Mouse (Mus musculus): ENCODE data around the gene Kif26b.

Gene Kif26b

DNA sequence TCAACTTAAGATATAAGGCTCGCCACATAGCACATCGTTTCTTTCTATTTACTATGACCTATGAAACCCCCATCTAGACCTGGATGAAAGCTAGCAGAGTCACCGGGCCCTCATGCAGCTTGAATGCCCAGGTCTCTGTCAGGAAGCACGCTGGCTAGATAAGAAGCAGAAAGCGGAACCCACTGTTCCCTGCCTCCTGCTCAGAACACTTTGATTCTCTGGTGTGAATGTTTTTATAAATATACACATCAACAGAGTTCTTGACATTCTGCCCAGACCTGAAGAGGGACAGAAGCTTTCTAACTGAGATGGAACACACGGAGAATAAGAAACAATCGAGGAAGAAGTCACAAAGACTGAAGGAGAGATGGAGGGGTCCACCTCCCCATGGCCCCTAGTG, 311.4 kb downstream of the Kif26b start:
- DNase-seq (ENCODE audit: extremely low spot score) = no peak

DNA sequence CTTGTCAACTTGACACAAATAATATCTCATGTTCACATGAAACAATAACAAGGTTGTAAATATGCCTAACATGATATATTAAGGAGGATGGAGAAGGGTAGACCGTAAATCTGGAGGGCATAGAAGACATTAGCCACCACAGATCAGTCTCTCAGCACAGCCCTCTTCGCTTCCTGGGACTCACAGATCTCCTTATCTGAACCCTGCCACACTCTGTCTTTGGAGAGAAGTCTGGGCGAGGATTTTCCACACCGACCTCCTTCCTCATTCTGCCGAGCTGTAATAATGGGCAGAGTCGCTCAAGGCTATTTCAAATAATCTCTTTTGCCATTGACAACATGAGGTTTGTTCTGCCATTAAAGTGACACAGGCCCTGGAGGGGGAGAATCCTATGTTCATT, 315.9 kb downstream of the Kif26b start:
- no peak for DNase-seq (ENCODE audit: extremely low spot score)

DNA sequence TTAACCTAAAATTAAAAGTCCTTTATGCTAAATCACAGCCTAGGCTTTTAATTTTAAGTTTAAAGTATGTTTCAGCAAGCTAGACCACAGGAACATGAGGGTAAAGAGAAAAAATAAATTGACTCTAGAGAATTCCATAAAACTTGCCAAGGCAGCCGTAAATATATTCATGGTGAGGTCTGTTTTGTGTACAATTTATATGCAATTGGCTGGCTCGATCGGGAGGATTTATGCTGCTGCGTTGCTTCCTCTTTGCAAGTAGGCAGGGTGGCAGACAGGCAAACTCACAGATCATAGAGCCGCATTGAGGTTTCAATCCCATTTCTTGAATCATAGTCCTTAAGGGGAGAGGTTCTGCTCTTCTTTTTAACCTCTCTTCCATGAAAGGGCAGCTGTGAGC, 318.6 kb downstream of the Kif26b start:
- DNase-seq (ENCODE audit: extremely low spot score) = no peak

DNA sequence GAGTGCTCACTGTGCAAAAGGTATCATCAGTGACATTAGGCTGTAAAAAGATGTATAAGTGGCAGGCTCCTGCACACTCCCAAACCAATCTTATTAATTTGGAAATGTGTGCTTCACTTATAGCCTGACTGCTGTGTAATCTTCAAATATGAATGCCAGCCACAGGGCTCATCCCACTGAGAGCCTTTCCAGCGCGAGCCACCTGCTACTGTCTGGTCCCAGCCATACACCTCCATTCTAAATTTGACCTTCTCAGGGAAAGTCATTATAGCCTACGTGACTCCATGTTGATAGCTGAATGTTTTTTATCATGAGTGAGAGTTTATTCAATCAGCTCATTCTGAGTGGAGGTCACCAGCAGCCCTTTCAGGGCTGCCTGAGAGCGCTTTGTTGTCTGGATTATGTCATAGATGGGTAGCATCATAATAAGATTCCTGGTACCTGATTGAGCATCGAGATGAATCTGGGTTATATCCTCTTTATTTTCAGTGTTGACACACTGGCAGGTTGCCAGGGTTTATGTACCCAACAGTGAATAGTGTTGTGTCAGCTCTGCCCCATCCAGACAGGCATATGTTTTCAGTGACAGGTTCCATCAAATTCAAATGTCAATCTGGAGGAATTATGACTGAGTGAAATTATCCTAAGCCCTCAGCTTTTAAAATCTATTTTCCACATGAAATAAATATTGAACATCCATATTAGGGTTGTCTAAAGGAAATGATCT, 319.6 kb downstream of the Kif26b start:
- DNase-seq (ENCODE audit: extremely low spot score) = no peak

DNA sequence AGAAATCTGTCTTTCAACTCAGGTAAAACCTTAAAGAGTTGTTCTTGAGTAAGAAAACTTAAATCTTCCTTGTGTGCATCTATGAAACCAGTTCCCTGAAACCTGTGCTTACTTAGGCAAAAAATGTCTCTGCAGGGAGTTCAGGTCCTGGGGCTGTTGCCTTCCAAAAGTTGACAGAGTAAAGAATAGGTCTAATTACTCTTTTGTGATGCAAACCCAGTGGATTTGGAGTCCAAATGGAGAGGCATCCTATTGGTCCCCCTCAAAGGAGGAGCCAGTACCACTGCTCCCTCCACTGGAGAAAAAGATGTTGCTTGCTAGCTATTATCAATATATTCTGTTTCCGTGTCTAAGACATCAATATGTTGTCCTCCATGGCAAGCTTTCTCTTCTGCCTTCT, 321.6 kb downstream of the Kif26b start:
- DNase-seq (ENCODE audit: extremely low spot score) = no peak

DNA sequence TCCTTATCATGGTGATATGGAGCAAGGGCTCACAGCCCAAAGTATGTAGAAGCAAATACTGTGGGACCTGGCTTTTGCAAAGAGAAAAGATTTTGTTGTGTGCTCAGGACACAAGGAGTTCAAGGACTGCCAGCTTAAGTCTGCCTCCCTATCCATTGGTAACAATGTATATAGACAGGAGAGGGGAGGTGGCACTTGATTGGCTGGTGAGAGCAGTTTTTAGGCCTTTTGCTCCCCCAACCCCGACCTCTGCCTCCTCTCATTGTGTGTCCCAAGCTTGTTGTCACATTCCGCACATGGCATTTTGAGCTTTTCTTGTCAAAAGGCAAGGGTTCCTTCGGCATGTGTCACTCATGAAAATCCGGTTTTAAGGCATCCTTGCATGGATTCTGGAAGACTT, 326.0 kb downstream of the Kif26b start:
- DNase-seq (ENCODE audit: extremely low spot score) = no peak

DNA sequence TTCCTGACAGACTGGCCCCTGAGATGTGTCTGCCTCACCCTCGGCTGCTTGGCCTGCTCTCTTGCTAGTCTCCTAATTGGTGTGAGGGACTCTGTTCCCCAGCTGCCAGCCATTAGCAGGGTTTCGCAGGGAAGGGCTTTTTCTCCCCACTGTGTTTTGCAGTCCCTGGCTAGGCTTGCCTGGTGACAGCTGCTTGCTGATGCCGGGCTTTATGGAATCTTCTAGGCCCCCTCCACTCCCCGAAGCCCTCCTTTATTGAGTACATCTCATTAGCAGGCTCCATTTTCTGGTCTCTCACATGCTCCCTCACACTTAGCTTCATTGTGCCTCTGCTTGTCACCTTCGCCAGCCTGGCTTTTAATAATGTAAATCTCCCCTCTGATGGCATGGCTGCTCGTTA, 327.0 kb downstream of the Kif26b start:
- no peak for DNase-seq (ENCODE audit: extremely low spot score)

DNA sequence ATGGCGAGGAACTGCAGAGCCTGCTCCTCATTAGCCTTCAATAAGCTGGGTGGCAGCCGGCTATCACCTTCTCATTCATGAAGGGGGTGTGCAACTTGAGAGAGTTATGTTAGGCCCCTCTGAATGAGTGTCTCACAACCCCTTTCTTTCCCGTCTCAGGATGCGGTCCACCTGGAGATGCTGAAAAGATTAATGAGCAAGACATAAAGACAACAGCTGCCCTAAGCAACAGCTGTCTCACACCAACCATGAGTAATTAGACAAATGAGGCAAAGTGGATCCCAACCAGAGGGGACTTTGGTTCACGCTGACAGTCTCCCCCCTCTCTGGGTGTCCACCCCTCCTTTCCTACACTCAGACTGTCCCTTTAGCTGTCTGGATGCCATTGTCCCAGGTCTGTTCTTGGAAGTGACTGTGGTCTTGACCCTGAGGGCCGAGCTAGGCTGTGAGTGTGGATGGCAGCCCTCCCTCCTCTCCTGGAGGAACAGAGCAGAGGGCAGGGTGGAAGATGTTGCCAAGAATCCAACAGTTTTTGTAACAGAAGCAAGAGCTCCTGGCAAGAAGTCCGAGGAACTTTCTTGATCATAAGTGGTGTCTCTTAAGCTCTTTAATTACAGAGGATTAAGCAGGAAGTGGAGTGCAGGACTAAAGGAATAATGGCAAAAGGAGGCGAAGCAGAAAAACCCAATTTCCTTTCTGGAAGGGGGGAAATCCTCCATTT, 331.9 kb downstream of the Kif26b start:
- no peak for DNase-seq (ENCODE audit: extremely low spot score)

DNA sequence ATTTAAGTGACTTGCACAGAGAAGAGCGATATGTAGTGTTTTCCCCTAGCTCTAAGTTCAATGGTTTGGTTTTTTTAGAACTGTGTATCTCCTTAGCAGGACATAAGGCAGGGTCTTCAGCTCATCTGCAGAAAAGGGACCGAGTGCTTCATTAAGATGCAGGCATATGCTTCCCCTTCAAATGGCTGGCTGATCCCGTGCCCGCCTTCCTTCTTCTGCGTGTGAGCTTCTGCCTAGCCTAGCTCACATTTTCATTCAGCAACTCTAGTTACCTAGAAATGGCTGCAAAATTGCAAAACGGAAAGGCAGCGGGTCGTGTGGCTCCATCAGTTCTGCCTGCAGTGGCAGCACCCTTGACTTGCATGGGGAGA, 332.5 kb downstream of the Kif26b start:
- no peak for DNase-seq (ENCODE audit: extremely low spot score)

DNA sequence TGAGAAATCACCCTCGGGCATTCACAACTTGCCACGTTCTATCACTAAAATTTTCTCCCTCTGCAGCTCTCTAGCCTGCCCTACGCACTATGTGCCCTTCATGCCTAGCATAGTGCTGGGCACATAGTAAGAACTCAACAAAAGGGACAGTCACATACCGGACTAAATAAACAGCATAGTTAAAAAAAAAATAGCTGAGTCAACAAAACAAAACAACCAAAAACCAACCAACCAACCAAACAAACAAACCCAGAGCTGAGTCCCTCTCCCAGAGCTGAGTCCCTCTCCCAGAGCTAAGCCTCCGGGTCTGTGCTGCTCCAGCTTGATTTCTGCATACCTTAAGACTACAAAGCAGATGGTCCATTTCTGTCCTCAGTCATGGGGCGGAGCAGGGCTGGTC, 334.8 kb downstream of the Kif26b start:
- DNase-seq (ENCODE audit: extremely low spot score) = no peak

DNA sequence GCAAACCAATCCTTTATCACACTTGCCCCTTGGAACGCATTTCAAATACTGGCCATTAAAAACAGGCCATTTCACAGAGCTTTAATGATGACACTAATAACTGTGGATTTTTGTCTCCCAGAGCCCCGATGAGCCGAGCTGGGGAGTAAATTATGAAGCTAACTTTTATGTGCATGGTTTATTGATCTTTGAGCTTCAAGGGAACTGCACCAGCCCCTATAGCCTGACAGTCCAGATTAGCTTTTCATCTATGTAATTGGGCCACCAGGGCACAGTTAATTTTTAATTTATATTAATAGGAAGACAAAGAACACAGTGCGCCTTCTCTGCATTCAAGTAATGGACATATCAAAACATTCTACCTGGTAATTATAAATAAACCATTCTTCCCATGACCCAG, 335.4 kb downstream of the Kif26b start:
- no peak for DNase-seq (ENCODE audit: extremely low spot score)

DNA sequence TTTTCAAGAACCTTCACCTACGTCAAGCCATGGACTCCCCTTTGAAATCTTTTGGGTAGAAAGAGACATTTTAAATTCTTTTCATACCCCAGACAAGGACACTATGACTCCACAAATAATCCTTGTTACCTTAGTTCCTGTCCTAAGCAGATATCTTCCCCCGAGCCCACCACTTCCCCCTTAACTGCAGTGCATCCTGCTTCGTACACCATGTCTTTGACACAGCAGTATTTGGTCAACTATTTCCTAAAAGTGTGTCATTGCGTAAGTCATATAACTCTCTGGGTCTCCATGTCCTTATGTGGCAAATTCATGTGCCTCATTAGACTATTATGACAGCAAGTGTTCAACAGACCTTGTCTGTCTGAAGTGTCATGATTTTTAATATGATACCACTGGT, 337.8 kb downstream of the Kif26b start:
- no peak for DNase-seq (ENCODE audit: extremely low spot score)

DNA sequence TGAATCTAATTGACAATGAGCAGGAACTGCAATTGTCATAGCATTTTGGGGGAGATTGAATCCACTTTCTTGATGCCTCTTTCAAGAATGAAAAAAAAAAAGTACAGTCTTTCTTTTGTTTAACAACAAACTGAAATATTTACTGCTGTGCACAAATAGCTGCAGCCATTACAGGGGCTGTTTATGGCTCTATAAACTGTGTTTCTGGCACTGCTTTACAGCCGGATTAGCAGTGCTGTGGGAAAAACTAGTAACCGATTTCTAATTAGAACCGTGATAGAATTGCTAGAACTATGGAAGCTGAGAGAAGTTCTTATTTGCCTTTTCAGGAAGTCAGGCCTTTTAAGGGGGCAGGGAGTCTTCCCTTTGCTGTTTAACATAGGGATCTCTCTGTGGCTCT, 342.1 kb downstream of the Kif26b start:
- no peak for DNase-seq (ENCODE audit: extremely low spot score)

DNA sequence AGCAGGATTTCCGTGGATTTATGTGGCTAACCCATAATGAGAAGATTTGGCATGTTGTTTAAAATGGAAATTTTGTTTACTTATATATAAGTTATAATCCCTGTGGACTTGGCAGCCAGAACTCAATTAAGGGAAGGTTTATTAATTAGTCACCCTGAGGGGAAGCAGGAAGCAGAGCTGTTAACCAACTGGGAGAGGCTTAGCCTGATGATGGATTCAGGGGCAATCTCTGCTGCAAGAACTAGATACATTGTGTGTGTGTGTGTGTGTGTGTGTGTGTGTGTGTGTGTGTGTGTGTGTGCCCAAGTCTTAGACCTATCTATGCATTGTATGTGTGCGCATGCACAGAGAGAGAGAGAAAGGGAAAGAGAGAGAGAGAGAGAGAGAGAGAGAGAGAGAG, 348.0 kb downstream of the Kif26b start:
- DNase-seq (ENCODE audit: extremely low spot score) = no peak

DNA sequence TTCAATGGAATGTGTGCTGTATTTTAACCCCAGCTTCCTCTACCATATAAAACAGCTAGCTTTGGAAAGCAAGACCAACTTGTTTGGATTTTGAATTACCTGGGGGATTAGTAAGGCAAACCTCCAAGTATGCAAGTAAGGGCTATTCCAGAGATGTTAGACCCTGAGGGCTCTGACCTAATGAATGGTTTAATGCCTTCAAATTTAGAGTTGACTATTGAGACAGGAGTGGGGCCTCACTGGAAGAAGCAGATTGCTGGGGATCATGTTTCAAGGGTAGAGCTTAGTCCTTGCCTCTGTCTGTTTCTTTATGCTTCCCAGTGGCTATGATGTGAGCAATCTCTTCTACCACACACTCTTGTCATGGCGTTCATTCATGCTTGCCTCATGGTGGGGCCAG, 349.8 kb downstream of the Kif26b start:
- no peak for DNase-seq (ENCODE audit: extremely low spot score)

DNA sequence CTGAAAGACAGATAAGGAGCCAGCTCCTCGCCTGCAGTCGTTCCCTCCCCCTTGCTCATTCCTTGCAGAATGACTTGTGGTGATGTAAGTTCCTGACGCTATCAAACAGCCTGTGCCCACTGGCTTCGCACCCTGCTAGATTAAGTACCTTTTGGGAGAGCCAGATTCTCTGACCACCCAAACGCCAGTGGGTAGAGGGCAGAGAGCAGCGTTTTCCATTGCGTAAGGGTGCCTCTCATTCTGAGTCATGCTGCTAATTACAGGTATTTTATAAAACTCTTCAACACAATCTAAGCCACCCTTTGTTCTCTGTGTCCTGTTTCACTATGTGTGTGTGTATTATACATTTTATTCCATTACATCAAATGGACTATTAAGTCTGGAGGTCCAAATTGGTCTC, 352.0 kb downstream of the Kif26b start:
- DNase-seq (ENCODE audit: extremely low spot score) = no peak

DNA sequence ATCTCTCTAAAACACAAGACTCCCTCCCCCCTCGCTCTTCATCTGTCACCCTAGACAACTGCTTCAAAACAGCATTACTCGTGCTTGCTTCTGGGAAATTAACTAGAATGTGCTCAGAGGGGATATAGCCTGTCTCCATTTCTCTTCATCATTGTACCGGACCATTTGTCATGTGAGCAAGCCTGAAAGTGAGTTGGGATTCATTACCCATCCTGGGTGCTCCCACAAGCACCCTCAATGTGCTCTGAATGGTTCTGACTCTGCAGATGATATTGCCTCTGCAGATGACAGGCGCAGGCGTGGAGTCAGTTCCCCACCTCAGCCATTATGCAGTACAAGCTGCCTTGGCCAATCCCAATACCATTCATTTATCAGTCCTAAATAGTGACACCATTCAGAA, 357.7 kb downstream of the Kif26b start:
- no peak for DNase-seq (ENCODE audit: extremely low spot score)

DNA sequence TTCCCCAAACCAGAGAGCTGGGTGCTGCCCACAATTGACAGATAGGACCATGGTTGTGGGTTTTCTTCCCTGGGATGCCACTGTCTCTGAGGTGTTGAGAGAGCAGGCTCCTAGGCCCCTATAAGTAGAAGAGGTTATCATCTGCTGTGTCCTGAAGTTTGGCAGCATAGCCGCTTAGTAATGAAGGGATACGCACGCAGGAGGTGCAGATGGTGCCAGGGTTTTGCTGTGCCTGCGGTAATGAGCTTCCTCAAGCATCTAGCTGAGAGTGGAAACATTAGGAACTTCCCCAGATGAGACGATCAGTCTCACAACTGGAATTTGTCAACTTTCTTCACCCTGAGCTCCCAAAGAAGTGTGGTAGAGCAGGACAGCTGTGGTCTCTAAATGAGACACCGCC, 363.5 kb downstream of the Kif26b start:
- no peak for DNase-seq (ENCODE audit: extremely low spot score)

DNA sequence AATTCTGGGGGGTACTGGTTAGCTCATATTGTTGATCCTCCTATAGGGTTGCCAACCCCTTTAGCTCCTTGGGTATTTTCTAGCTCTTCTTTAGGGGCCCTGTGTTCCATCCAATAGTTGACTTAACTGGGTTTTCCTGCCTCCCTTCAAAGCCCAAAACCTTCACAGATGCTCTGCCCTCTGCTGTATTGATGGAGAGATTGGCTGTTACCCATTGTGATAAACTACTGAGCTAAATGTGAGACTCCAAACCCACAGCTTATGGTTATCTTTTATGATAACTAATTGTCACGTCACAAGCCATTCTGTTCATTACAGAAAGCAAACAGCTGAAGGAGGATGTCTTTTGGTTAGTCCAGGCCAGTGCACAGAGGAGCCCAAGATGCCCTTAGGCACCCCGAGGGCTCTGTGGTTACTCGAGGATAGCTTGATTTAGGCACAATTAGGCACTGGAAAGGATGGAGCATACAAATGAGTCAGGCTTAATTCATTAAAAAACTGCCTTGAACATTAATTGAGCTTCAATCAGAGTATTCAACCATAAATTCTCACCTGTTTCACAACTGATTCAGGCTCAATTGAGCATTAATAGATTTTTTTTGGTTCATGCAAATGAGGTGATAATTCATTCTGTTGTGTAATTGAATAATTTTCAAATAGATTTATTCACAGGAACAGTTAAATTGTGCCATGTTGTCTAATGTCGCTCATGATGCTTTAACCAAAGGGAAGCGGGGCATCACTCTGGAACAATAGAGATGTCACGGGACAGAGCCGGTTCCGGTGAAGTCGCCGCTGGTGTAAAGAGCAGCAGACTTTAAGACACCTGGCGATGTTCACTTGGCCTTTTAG, 364.5 kb downstream of the Kif26b start:
- no peak for DNase-seq (ENCODE audit: extremely low spot score)

DNA sequence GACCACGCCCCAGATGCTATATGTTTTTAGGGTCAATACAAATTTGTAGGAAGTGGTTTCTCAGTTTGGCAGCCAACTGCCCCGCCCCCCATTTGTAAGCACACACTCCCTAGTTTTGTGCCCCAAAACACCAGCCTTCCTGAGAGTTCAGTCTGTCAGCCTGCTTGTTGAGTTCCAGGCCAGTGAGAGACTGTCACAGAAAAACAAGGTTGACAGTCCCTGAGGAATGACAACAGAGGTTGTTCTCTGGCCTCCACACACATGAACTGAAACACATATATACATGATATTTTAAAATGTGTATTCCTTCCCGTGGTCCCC, 365.1 kb downstream of the Kif26b start:
- no peak for DNase-seq (ENCODE audit: extremely low spot score)

DNA sequence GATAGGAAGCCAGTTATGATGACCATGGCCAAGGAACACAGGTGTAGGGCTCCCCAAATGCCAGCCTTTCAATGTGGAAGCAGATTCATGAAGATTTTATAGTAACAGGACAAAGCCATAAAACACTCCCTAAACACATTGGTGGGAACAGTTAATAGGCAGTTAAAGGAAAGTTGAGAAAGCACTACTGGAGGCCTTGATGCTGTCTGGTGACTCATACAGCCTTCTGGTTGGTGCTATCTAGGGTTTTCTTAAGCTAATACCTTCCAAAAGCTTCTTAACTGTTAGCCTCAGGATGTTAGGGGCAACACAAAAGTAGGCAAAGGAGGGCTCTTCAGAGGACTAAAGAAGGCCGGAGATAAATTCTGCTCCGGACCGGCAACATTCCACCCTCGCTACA, 366.7 kb downstream of the Kif26b start:
- DNase-seq (ENCODE audit: extremely low spot score) = no peak

DNA sequence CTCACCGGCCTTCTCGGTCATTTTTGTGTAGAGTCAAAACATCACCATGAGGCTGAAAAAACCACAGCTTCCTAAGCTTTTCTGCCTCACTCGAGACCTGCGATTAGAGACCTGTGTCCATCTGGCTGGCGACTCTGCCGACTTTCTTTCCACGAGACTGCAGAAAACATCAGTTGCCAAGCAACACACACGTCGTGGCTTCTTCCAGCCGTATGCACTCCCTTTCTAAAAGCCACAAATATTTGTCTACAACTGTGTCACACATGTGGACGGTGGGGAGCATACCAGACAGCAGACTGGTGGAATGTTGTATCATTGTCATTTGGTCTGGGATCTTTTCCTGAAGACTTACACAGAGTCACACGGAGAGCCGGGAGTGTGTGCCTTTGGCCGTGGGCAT, 382.0 kb downstream of the Kif26b start:
- DNase-seq (ENCODE audit: extremely low spot score) = no peak
